Mouse (Mus musculus) small intestine, adult 2 months (tissue): ENCODE results near the gene M1ap.

Experiments
- CTCF ChIP-seq: fragments of 200-500 bp; IDR thresholded peaks from 2 replicates; pipeline ENCODE4 v1.5.1; 2012; ENCODE audit warnings: low read depth, mild to moderate bottlenecking, control low read depth, inconsistent platforms, low read length, moderate library complexity, mixed read lengths; ENCODE audit not compliant: insufficient replicate concordance, insufficient read length; ENCODE audit errors: extremely low read depth
- POLR2A ChIP-seq: fragments of 200-500 bp; IDR thresholded peaks from 2 replicates; pipeline ENCODE4 v1.6.1; 2012; ENCODE audit warnings: low read depth, mild to moderate bottlenecking, control low read depth, inconsistent platforms, low read length, moderate library complexity

GRCm38 (mm10) chr6:83038496-83039012 lies 91.9 kb downstream of the M1ap start:
- TF ChIP-seq POLR2A = no peak; the same call in 1 of the 2 replicates
- TF ChIP-seq CTCF = no peak
